ENCODE assay signal across 10 mouse cellular contexts in the genomic region with DNA sequence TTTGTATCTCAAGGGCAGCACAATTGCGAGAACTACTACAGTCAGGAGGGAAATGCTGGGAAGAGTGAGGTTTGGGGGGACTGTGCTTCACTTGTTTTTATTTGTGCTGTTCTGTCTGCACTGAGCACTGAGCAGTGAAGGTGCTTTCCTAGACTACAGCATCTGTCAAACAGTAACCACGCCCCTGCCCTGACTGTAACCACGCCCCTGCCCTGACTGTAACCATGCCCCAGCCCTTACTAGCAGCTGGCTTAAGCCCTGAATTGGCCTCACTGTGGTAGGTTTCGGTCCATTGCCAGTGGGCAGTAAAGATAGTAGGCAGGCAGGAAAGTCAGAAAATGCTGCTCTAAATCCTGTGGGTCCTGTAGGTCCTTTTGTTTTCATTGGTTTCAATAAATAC.
A peak's percentile ranks its signal among the peaks of the same experiment; 100 is the strongest.
DNase-seq lines count a peak whose midpoint lies in the region; ATAC-seq lines count a peak whose summit lies in the region.
"Had no signal": no experiment of that assay in that cellular context is flagged by ENCODE, and none has a peak within 500 bp of the region (broad histone marks: within the 10 kb centered on the region; RNA-seq: fewer than 3 reads in every experiment).

No protein-coding gene starts in this region.

- no peak overlapping the region for H3K4me3 ChIP-seq in embryonic facial prominence, embryonic 15.5 days (replicated peaks)
- H3K4me3 ChIP-seq: erythroblast, embryonic 14.5 days; liver, embryonic 15.5 days had no signal

- H3K4me2 ChIP-seq in embryonic facial prominence, embryonic 15.5 days (replicated peaks) = no peak overlapping the region
- H3K4me2 ChIP-seq: liver, embryonic 15.5 days had no signal

- DNase-seq in gastrocnemius, postnatal 14 days = peak; percentile 40
- DNase-seq in gastrocnemius, adult 8-10 months (ENCODE audit: low spot score in 2 of 2) = no peak
- DNase-seq in 416B (ENCODE audit: low read depth) (peak; percentile 18), liver (peak; percentile 52)
- no peak for DNase-seq in frontal cortex, postnatal 10 days (ENCODE audit: low spot score in 2 of 2)
- no peak for DNase-seq in layer of hippocampus, adult 9-11 months
- DNase-seq in adrenal gland, adult (ENCODE audit: inconsistent age in 2 of 2, low spot score in 1 of 2) = no peak

- H3K36me3 ChIP-seq in embryonic facial prominence, embryonic 15.5 days = no peaks in the 10 kb centered on the region
- H3K36me3 ChIP-seq: liver, embryonic 15.5 days had no signal

- no peak overlapping the region for H3K9ac ChIP-seq in embryonic facial prominence, embryonic 15.5 days
- H3K9ac ChIP-seq: liver, embryonic 15.5 days had no signal

- H3K27ac ChIP-seq in embryonic facial prominence, embryonic 15.5 days (replicated peaks) = no peak overlapping the region
- H3K27ac ChIP-seq: liver, embryonic 15.5 days had no signal

- H3K27me3 ChIP-seq in embryonic facial prominence, embryonic 15.5 days = no peaks in the 10 kb centered on the region
- H3K27me3 ChIP-seq: liver, embryonic 15.5 days had no signal

- intact Hi-C loops in gastrocnemius, postnatal 14 days (cut with DNase I; ENCODE audit: low total_unique reads) = no loop called here

- no peaks in the 10 kb centered on the region for H3K4me1 ChIP-seq in embryonic facial prominence, embryonic 15.5 days
- H3K4me1 ChIP-seq: liver, embryonic 15.5 days had no signal

- no peaks in the 10 kb centered on the region for H3K9me3 ChIP-seq in embryonic facial prominence, embryonic 15.5 days (replicated peaks)
- H3K9me3 ChIP-seq: liver, embryonic 15.5 days had no signal

- 60% methylated on average over 4 of the region's 4 CpGs for WGBS in embryonic facial prominence, embryonic 15.5 days

- ATAC-seq in embryonic facial prominence, embryonic 15.5 days (ENCODE audit: insufficient number of reproducible peaks, low FRiP score, low TSS enrichment, low read depth) = 0 out of 2 replicates have a peak, but pooled peaks have one; percentile 63

Comparison
In these comparisons a context has a peak if more than half of its experiments do, and no peak if none do; other contexts are left out.
1. DNase-seq: peak in gastrocnemius, postnatal 14 days (single experiment), 416B (single experiment) and liver (single experiment); none in gastrocnemius, adult 8-10 months (0 of 2), frontal cortex, postnatal 10 days (0 of 2), layer of hippocampus, adult 9-11 months (single experiment) and adrenal gland, adult (0 of 2).